Comparison of ENCODE assay signal across 8 mouse cellular contexts in genomic region chr6:136809077-136809476, GRCm38 (mm10). TPM values are rescaled to one million over a fixed set of nuclear protein-coding genes. Genes with fewer than 3 reads are reported as not detected.
DNase-seq lines count a peak whose midpoint lies in the region; ATAC-seq and TF ChIP-seq lines count a peak whose summit lies in the region.

No protein-coding gene starts in this region.

- H3K4me1 ChIP-seq in CH12.LX (ENCODE audit: control insufficient read depth in 1 of 2, insufficient read depth in 2 of 2) = peaks cover 6 to 50% of the 10 kb centered on the region in 2 experiments
- no peaks in the 10 kb centered on the region for H3K4me1 ChIP-seq in embryonic facial prominence, embryonic 11.5 days (ENCODE audit: control insufficient read depth, insufficient read depth, low read length)
- peaks cover 15% of the 10 kb centered on the region for H3K4me1 ChIP-seq in limb, embryonic 14.5 days (ENCODE audit: control insufficient read depth, insufficient read depth, low read length)
- H3K4me1 ChIP-seq in midbrain, embryonic 15.5 days = peaks cover 32% of the 10 kb centered on the region

- H3K27ac ChIP-seq in CH12.LX (ENCODE audit: insufficient read depth, low read depth) = peak overlapping the region; percentile 58; the same call in 1 of the 2 replicates
- no peak overlapping the region for H3K27ac ChIP-seq in embryonic facial prominence, embryonic 11.5 days (replicated peaks; ENCODE audit: low read depth, low read length)
- no peak overlapping the region for H3K27ac ChIP-seq in limb, embryonic 14.5 days (replicated peaks; ENCODE audit: low read depth, low read length)
- H3K27ac ChIP-seq in midbrain, embryonic 15.5 days = no peak overlapping the region

- TF ChIP-seq CTCF in CH12.LX (conservative IDR thresholded peaks at IDR 0.05 in 1 of 2, IDR thresholded peaks at IDR 0.05 in 1 of 2; ENCODE audit: low read depth in 2 of 2, low read length in 2 of 2) = no peak

- TF ChIP-seq EP300 in CH12.LX (IDR thresholded peaks at IDR 0.05; ENCODE audit: low read length) = no peak

- no peak for TF ChIP-seq RAD21 in CH12.LX (IDR thresholded peaks at IDR 0.05; ENCODE audit: low read depth, low read length)

- H3K36me3 ChIP-seq in CH12.LX (replicated peaks in 1 of 2; ENCODE audit: control insufficient read depth in 1 of 2, insufficient read depth in 1 of 2, low read length in 1 of 2) = peaks cover 18 to 35% of the 10 kb centered on the region in 2 experiments
- H3K36me3 ChIP-seq in embryonic facial prominence, embryonic 11.5 days (replicated peaks; ENCODE audit: control insufficient read depth, insufficient read depth, low read depth, low read length) = peaks cover 5% of the 10 kb centered on the region
- H3K36me3 ChIP-seq in limb, embryonic 14.5 days (ENCODE audit: control insufficient read depth, insufficient read depth, low read length) = peaks cover 21% of the 10 kb centered on the region
- H3K36me3 ChIP-seq in midbrain, embryonic 15.5 days (replicated peaks) = peaks cover 17% of the 10 kb centered on the region; the same call in 1 of the 2 replicates

- H3K9me3 ChIP-seq in CH12.LX (replicated peaks; ENCODE audit: low read length) = no peaks in the 10 kb centered on the region
- no peaks in the 10 kb centered on the region for H3K9me3 ChIP-seq in embryonic facial prominence, embryonic 11.5 days (replicated peaks; ENCODE audit: control insufficient read depth, low read length)
- no peaks in the 10 kb centered on the region for H3K9me3 ChIP-seq in limb, embryonic 14.5 days (ENCODE audit: control insufficient read depth, low read length)
- H3K9me3 ChIP-seq in midbrain, embryonic 15.5 days = no peaks in the 10 kb centered on the region

- in situ Hi-C loops in CH12.LX (cut with MboI; ENCODE audit: low pct_ligation_motif_present, low pct_unique_long_range_greater_than_20kb, low sequenced_read_pairs) = no loop called here

- no peak for ATAC-seq in embryonic facial prominence, embryonic 11.5 days (replicated peaks; ENCODE audit: insufficient number of reproducible peaks, low FRiP score, low TSS enrichment, low read depth)
- ATAC-seq in limb, embryonic 14.5 days (ENCODE audit: low FRiP score, low read depth) = no peak
- ATAC-seq in midbrain, embryonic 15.5 days (replicated peaks) = no peak
- ATAC-seq in megakaryocyte-erythroid progenitor cell, adult 5-6 weeks (replicated peaks; ENCODE audit: low FRiP score, low TSS enrichment, poor library complexity, severe bottlenecking) = no peak

- peak overlapping the region; percentile 67 for H3K9ac ChIP-seq in CH12.LX (ENCODE audit: insufficient read depth, low read depth)
- peak overlapping the region; percentile 58 for H3K9ac ChIP-seq in embryonic facial prominence, embryonic 11.5 days (replicated peaks; ENCODE audit: low read length)
- H3K9ac ChIP-seq in limb, embryonic 14.5 days (ENCODE audit: low read depth, low read length, severe bottlenecking) = peak overlapping the region; percentile 57
- H3K9ac ChIP-seq in midbrain, embryonic 15.5 days = peak overlapping the region; percentile 64; the same call in 1 of the 2 replicates

- dilution Hi-C loops in CH12.LX (cut with MboI; ENCODE audit: extremely low pct_ligation_motif_present, extremely low pct_unique_long_range_greater_than_20kb, low sequenced_read_pairs) = no loop called here

- WGBS in embryonic facial prominence, embryonic 11.5 days = 30% methylated on average over 14 of the region's 14 CpGs
- 32% methylated on average over 14 of the region's 14 CpGs for WGBS in limb, embryonic 14.5 days
- WGBS in midbrain, embryonic 15.5 days = 36% methylated on average over 14 of the region's 14 CpGs

- peak overlapping the region; percentile 94 for H3K4me2 ChIP-seq in CH12.LX (ENCODE audit: insufficient read depth, low read depth, poor library complexity, severe bottlenecking)
- H3K4me2 ChIP-seq in embryonic facial prominence, embryonic 11.5 days (ENCODE audit: low read depth, low read length) = peak overlapping the region; percentile 93
- peak overlapping the region; percentile 72 for H3K4me2 ChIP-seq in limb, embryonic 14.5 days (replicated peaks; ENCODE audit: low read depth, low read length, severe bottlenecking)
- H3K4me2 ChIP-seq in midbrain, embryonic 15.5 days = peak overlapping the region; percentile 77

- intact Hi-C loops in heart, postnatal 36 days (cut with DNase I) = no loop called here
- intact Hi-C loops in gastrocnemius, postnatal 14 days (cut with DNase I; ENCODE audit: low total_unique reads) = no loop called here

- peak; percentile 37; the same call in 1 of the 2 replicates for TF ChIP-seq POLR2A in CH12.LX (IDR thresholded peaks at IDR 0.05; ENCODE audit: low read depth, low read length)
- no peak for TF ChIP-seq POLR2A in limb, embryonic 14.5 days (IDR thresholded peaks at IDR 0.05; ENCODE audit: borderline replicate concordance, extremely low read depth, insufficient read depth, insufficient read length)

- H3K4me3 ChIP-seq in CH12.LX (replicated peaks in 1 of 3; ENCODE audit: low read depth in 2 of 3, low read length in 2 of 3, poor library complexity in 1 of 3) = peak overlapping the region; percentile 86 to 92 (median 90)
- peak overlapping the region; percentile 63 for H3K4me3 ChIP-seq in embryonic facial prominence, embryonic 11.5 days (ENCODE audit: low read depth, low read length)
- peak overlapping the region; percentile 73 for H3K4me3 ChIP-seq in limb, embryonic 14.5 days (replicated peaks; ENCODE audit: low read length)
- H3K4me3 ChIP-seq in midbrain, embryonic 15.5 days = peak overlapping the region; percentile 89

- peaks cover 30% of the 10 kb centered on the region for H3K79me2 ChIP-seq in CH12.LX (replicated peaks; ENCODE audit: control insufficient read depth, extremely low read depth, insufficient read depth, poor library complexity, severe bottlenecking)

- H3K27me3 ChIP-seq in CH12.LX (replicated peaks) = no peaks in the 10 kb centered on the region
- H3K27me3 ChIP-seq in embryonic facial prominence, embryonic 11.5 days (ENCODE audit: control insufficient read depth, insufficient read depth, low read length) = no peaks in the 10 kb centered on the region
- H3K27me3 ChIP-seq in limb, embryonic 14.5 days (ENCODE audit: control insufficient read depth, insufficient read depth, low read length) = no peaks in the 10 kb centered on the region
- H3K27me3 ChIP-seq in midbrain, embryonic 15.5 days (replicated peaks) = no peaks in the 10 kb centered on the region

- DNase-seq in 3134 (ENCODE audit: extremely low read depth, insufficient read length, low spot score) (peak; percentile 72), CH12.LX (ENCODE audit: extremely low read depth) (peak; percentile 61)
- peak; percentile 19 for DNase-seq in embryonic facial prominence, embryonic 11.5 days (ENCODE audit: low spot score)
- peak; percentile 45 to 55 for DNase-seq in heart, postnatal 36 days
- DNase-seq in limb, embryonic 14.5 days (ENCODE audit: low spot score) = no peak
- no peak for DNase-seq in gastrocnemius, postnatal 14 days

RNA-seq across cellular contexts. Expression of gene H2afj, which starts 1.0 kb away (rescaled TPM):
- total RNA-seq in CH12.LX (2012; rRNA removed) (196 and 217 TPM in 2 replicates), CH12.LX (2014; rRNA removed) (124 and 125 TPM in 2 replicates)
- polyA plus RNA-seq in CH12.LX (2012; ENCODE audit: insufficient read length, low read depth) = 158 and 184 TPM in 2 replicates
- 87.8 and 89.1 TPM in 2 replicates for polyA plus RNA-seq in embryonic facial prominence, embryonic 11.5 days (2014; fragmentation: Nextera tagmentation; extraction: Ambion mirVana)
- total RNA-seq in heart, postnatal 36 days (2021) = 10 to 100 TPM; 29.9 to 30.9 TPM
- polyA plus RNA-seq in limb, embryonic 14.5 days (2012; rRNA removed) = 82.9 and 88.8 TPM in 2 replicates
- polyA plus RNA-seq in limb, embryonic 14.5 days (2014; fragmentation: Nextera tagmentation; extraction: Ambion mirVana) = 105 and 114 TPM in 2 replicates
- 98.3 and 103 TPM in 2 replicates for polyA plus RNA-seq in midbrain, embryonic 15.5 days (2015; fragmentation: Nextera tagmentation; extraction: Ambion mirVana)
- 10 to 100 TPM; 12.7 to 18.5 TPM for total RNA-seq in gastrocnemius, postnatal 14 days (2021)
- total RNA-seq in megakaryocyte-erythroid progenitor cell, adult 5-6 weeks (2014; fragmentation: Nextera tagmentation) = 38.7 and 39.4 TPM in 2 replicates
- 43.2 and 73.2 TPM in 2 replicates for total RNA-seq in megakaryocyte-erythroid progenitor cell, adult 5-6 weeks (2017)

RNA-seq across cellular contexts. Expression of gene Hist4h4, which starts 4.9 kb away (rescaled TPM):
- total RNA-seq in CH12.LX (2012; rRNA removed) = 78.2 and 135 TPM in 2 replicates
- total RNA-seq in CH12.LX (2014; rRNA removed) = 2.7 and 3.6 TPM in 2 replicates
- polyA plus RNA-seq in CH12.LX (2012; ENCODE audit: insufficient read length, low read depth) = 0.16 TPM in 2 replicates
- polyA plus RNA-seq in embryonic facial prominence, embryonic 11.5 days (2014; fragmentation: Nextera tagmentation; extraction: Ambion mirVana) = 0.46 and 0.56 TPM in 2 replicates
- total RNA-seq in heart, postnatal 36 days (2021) = 1 to 10 TPM; 8.2 to 8.5 TPM
- polyA plus RNA-seq in limb, embryonic 14.5 days (2012; rRNA removed) = 1.2 and 1.6 TPM in 2 replicates
- polyA plus RNA-seq in limb, embryonic 14.5 days (2014; fragmentation: Nextera tagmentation; extraction: Ambion mirVana) = 1.1 TPM in 2 replicates
- 0.77 and 0.87 TPM in 2 replicates for polyA plus RNA-seq in midbrain, embryonic 15.5 days (2015; fragmentation: Nextera tagmentation; extraction: Ambion mirVana)
- total RNA-seq in gastrocnemius, postnatal 14 days (2021) = 10 to 100 TPM; 10.8 to 11.4 TPM
- total RNA-seq in megakaryocyte-erythroid progenitor cell, adult 5-6 weeks (2014; fragmentation: Nextera tagmentation) = 28.8 and 33.6 TPM in 2 replicates
- total RNA-seq in megakaryocyte-erythroid progenitor cell, adult 5-6 weeks (2017) = 19.2 and 39.0 TPM in 2 replicates

RNA-seq across cellular contexts. Expression of gene BC049715, which starts 18.3 kb away (rescaled TPM):
- total RNA-seq in CH12.LX (2012; rRNA removed) (9.9 and 10.7 TPM in 2 replicates), CH12.LX (2014; rRNA removed) (8.8 and 10.1 TPM in 2 replicates)
- 13.1 and 13.5 TPM in 2 replicates for polyA plus RNA-seq in CH12.LX (2012; ENCODE audit: insufficient read length, low read depth)
- 0.96 and 1.1 TPM in 2 replicates for polyA plus RNA-seq in embryonic facial prominence, embryonic 11.5 days (2014; fragmentation: Nextera tagmentation; extraction: Ambion mirVana)
- total RNA-seq in heart, postnatal 36 days (2021) = under 1 TPM; 0.27 to 0.36 TPM
- 0.73 and 1.7 TPM in 2 replicates for polyA plus RNA-seq in limb, embryonic 14.5 days (2012; rRNA removed)
- 1.3 and 1.9 TPM in 2 replicates for polyA plus RNA-seq in limb, embryonic 14.5 days (2014; fragmentation: Nextera tagmentation; extraction: Ambion mirVana)
- 1.5 and 1.8 TPM in 2 replicates for polyA plus RNA-seq in midbrain, embryonic 15.5 days (2015; fragmentation: Nextera tagmentation; extraction: Ambion mirVana)
- under 1 TPM; 0.10 to 0.35 TPM for total RNA-seq in gastrocnemius, postnatal 14 days (2021)
- total RNA-seq in megakaryocyte-erythroid progenitor cell, adult 5-6 weeks (2014; fragmentation: Nextera tagmentation) = 0.96 and 1.2 TPM in 2 replicates
- total RNA-seq in megakaryocyte-erythroid progenitor cell, adult 5-6 weeks (2017) = 1.0 and 2.5 TPM in 2 replicates

RNA-seq across cellular contexts. Expression of gene Wbp11, which starts 19.0 kb away (rescaled TPM):
- total RNA-seq in CH12.LX (2012; rRNA removed) = 49.1 and 51.3 TPM in 2 replicates
- 27.7 and 29.5 TPM in 2 replicates for total RNA-seq in CH12.LX (2014; rRNA removed)
- 189 and 212 TPM in 2 replicates for polyA plus RNA-seq in CH12.LX (2012; ENCODE audit: insufficient read length, low read depth)
- polyA plus RNA-seq in embryonic facial prominence, embryonic 11.5 days (2014; fragmentation: Nextera tagmentation; extraction: Ambion mirVana) = 140 and 146 TPM in 2 replicates
- 10 to 100 TPM; 63.3 to 64.1 TPM for total RNA-seq in heart, postnatal 36 days (2021)
- 87.0 and 96.5 TPM in 2 replicates for polyA plus RNA-seq in limb, embryonic 14.5 days (2012; rRNA removed)
- polyA plus RNA-seq in limb, embryonic 14.5 days (2014; fragmentation: Nextera tagmentation; extraction: Ambion mirVana) = 100 and 110 TPM in 2 replicates
- 74.2 and 79.3 TPM in 2 replicates for polyA plus RNA-seq in midbrain, embryonic 15.5 days (2015; fragmentation: Nextera tagmentation; extraction: Ambion mirVana)
- 10 to 100 TPM; 49.2 to 53.1 TPM for total RNA-seq in gastrocnemius, postnatal 14 days (2021)
- 122 and 137 TPM in 2 replicates for total RNA-seq in megakaryocyte-erythroid progenitor cell, adult 5-6 weeks (2014; fragmentation: Nextera tagmentation)
- total RNA-seq in megakaryocyte-erythroid progenitor cell, adult 5-6 weeks (2017) = 57.0 and 70.7 TPM in 2 replicates

RNA-seq across cellular contexts. Expression of gene Smco3, which starts 26.2 kb away (rescaled TPM):
- total RNA-seq in CH12.LX (2012; rRNA removed) = 5.5 and 6.1 TPM in 2 replicates
- total RNA-seq in CH12.LX (2014; rRNA removed) = 12.9 and 13.7 TPM in 2 replicates
- polyA plus RNA-seq in CH12.LX (2012; ENCODE audit: insufficient read length, low read depth) = 0.90 and 1.2 TPM in 2 replicates
- 0.74 and 1.2 TPM in 2 replicates for polyA plus RNA-seq in embryonic facial prominence, embryonic 11.5 days (2014; fragmentation: Nextera tagmentation; extraction: Ambion mirVana)
- not detected for total RNA-seq in heart, postnatal 36 days (2021)
- polyA plus RNA-seq in limb, embryonic 14.5 days (2012; rRNA removed) = 0.92 and 0.97 TPM in 2 replicates
- 1.4 and 2.0 TPM in 2 replicates for polyA plus RNA-seq in limb, embryonic 14.5 days (2014; fragmentation: Nextera tagmentation; extraction: Ambion mirVana)
- polyA plus RNA-seq in midbrain, embryonic 15.5 days (2015; fragmentation: Nextera tagmentation; extraction: Ambion mirVana) = 0.66 and 1.3 TPM in 2 replicates
- total RNA-seq in gastrocnemius, postnatal 14 days (2021) = 1 to 10 TPM in 1 of 2 experiments, under 1 TPM in 1; 0.62 to 1.6 TPM
- 1.1 TPM in 1 of 2 replicates, not detected in the other for total RNA-seq in megakaryocyte-erythroid progenitor cell, adult 5-6 weeks (2014; fragmentation: Nextera tagmentation)
- total RNA-seq in megakaryocyte-erythroid progenitor cell, adult 5-6 weeks (2017) = 1.2 TPM in 1 of 2 replicates, not detected in the other

Comparison
In these comparisons a context has a peak if more than half of its experiments do, and no peak if none do; other contexts are left out.
1. DNase-seq: peak in 3134 (single experiment), CH12.LX (single experiment), embryonic facial prominence, embryonic 11.5 days (single experiment) and heart, postnatal 36 days (2 of 2); none in limb, embryonic 14.5 days (single experiment) and gastrocnemius, postnatal 14 days (single experiment).
2. Peak in every context shown above with its lines, with median percentiles within 50 percentile points of each other: H3K4me2 ChIP-seq, H3K4me3 ChIP-seq and H3K9ac ChIP-seq.